ENCODE assay signal across 8 mouse cellular contexts in the genomic region with DNA sequence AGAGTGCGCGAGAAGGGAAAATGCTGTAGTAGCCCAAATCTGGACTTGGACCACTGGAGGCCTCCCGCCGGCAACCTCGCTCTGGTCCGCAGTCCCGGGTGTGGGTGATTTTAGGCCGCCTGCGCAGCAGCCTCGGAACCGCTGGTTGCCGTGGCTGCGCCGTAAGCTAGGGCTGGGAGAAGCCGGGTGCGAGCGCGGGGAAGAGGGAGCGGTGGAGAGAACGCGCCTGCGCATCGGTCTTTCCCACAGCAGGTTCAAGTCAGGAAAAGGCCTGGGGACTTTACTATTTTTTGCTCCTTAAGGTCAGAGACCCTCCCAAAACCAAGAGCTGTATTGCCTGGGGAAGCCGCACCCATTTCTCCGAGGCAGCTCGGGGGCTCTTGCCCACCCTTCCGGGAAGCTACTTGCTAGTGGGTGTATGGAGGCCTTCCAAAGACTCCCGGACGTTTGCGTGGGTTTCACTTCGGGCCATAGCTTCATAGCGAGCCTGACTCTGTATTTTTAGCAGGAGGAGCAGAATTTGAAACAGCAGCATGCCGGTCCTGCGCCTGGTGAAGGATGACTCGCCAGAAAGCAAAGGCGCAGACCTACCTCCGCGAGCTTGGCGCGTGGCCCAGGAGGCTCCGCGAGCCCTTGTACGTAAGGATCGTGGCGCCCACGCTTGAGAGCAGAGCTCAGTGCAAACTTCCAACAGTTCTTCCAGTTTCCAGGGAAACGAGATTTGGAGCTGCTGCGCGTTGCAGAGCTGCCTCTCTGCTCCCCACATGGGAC. TPM values are rescaled to one million over a fixed set of nuclear protein-coding genes. Genes with fewer than 3 reads are reported as not detected.
DNase-seq lines count a peak whose midpoint lies in the region; ATAC-seq and TF ChIP-seq lines count a peak whose summit lies in the region.

No protein-coding gene starts in this region.

- H3K4me2 ChIP-seq in forebrain, embryonic 12.5 days = peak overlapping the region; percentile 58
- peak overlapping the region; percentile 52 for H3K4me2 ChIP-seq in lung, embryonic 14.5 days

- peaks cover 90% of the 10 kb centered on the region for H3K27me3 ChIP-seq in forebrain, embryonic 12.5 days
- peaks cover 88% of the 10 kb centered on the region for H3K27me3 ChIP-seq in lung, embryonic 14.5 days (ENCODE audit: insufficient read depth, low read length)

- no peak for TF ChIP-seq CTCF in brain, embryonic 14.5 days (IDR thresholded peaks at IDR 0.05; ENCODE audit: borderline replicate concordance, extremely low read depth, insufficient read depth, insufficient read length)
- no peak for TF ChIP-seq CTCF in lung, embryonic 14.5 days (IDR thresholded peaks at IDR 0.05; ENCODE audit: low read depth)

- H3K9me3 ChIP-seq in ES-E14 (ENCODE audit: control insufficient read depth, insufficient read depth, low read depth, low read length) = no peaks in the 10 kb centered on the region
- no peaks in the 10 kb centered on the region for H3K9me3 ChIP-seq in forebrain, embryonic 12.5 days
- no peaks in the 10 kb centered on the region for H3K9me3 ChIP-seq in lung, embryonic 14.5 days (ENCODE audit: low read depth, low read length)

- DNase-seq in ES-E14 (ENCODE audit: low read depth, low spot score) = peak; percentile 34
- DNase-seq in brain, embryonic 14.5 days (ENCODE audit: low read depth) = peak; percentile 65
- DNase-seq in heart, postnatal 4 days = peak; percentile 42
- peak; percentile 91 for DNase-seq in layer of hippocampus, adult 9-11 months
- DNase-seq in lung, embryonic 14.5 days = peak; percentile 67
- peak; percentile 22 for DNase-seq in ovary, adult 18-20 months (ENCODE audit: low spot score)
- no peak for DNase-seq in T-cell, adult 2 months (ENCODE audit: low spot score)

- H3K4me1 ChIP-seq in ES-E14 (ENCODE audit: control insufficient read depth in 2 of 2, insufficient read depth in 2 of 2, low read length in 2 of 2, poor library complexity in 1 of 2) = peaks cover 0 to 2% of the 10 kb centered on the region in 2 experiments; a peak in 1 of 4 replicates
- H3K4me1 ChIP-seq in forebrain, embryonic 12.5 days = peaks cover 25% of the 10 kb centered on the region
- peaks cover 11% of the 10 kb centered on the region; the same call in 1 of the 2 replicates for H3K4me1 ChIP-seq in lung, embryonic 14.5 days (ENCODE audit: insufficient read depth)

- WGBS in forebrain, embryonic 12.5 days = under 1% methylated on average over 49 of the region's 49 CpGs
- WGBS in lung, embryonic 14.5 days = under 1% methylated on average over 49 of the region's 49 CpGs

- H3K9ac ChIP-seq in ES-E14 (ENCODE audit: insufficient read depth, low read depth, low read length, poor library complexity, severe bottlenecking) = 0 out of 2 replicates have a peak overlapping the region, but pooled peaks have one; percentile 6
- H3K9ac ChIP-seq in forebrain, embryonic 12.5 days = no peak overlapping the region
- H3K9ac ChIP-seq in lung, embryonic 14.5 days = no peak overlapping the region

- ATAC-seq in forebrain, embryonic 12.5 days (ENCODE audit: low FRiP score) = no peak
- no peak for ATAC-seq in lung, embryonic 14.5 days (ENCODE audit: insufficient read depth)

- in situ Hi-C loops in ES-E14 (cut with MboI; ENCODE audit: low sequenced_read_pairs in 2 of 2, unreplicated experiment in 2 of 2) = no loop called here

- no peak for TF ChIP-seq POLR2A in brain, embryonic 14.5 days (IDR thresholded peaks at IDR 0.05; ENCODE audit: borderline replicate concordance, extremely low read depth, insufficient read depth, insufficient read length, poor library complexity, severe bottlenecking)

- peak overlapping the region; percentile 15 to 32; a peak in 3 of 4 replicates for H3K4me3 ChIP-seq in ES-E14 (ENCODE audit: insufficient read depth in 1 of 2, low read depth in 1 of 2, low read length in 2 of 2, poor library complexity in 1 of 2, severe bottlenecking in 1 of 2)
- peak overlapping the region; percentile 33 for H3K4me3 ChIP-seq in forebrain, embryonic 12.5 days (replicated peaks)
- peak overlapping the region; percentile 50 for H3K4me3 ChIP-seq in lung, embryonic 14.5 days (ENCODE audit: low read depth, low read length)

- no peaks in the 10 kb centered on the region for H3K36me3 ChIP-seq in ES-E14 (ENCODE audit: control insufficient read depth, insufficient read depth, low read length, poor library complexity, severe bottlenecking)
- no peaks in the 10 kb centered on the region for H3K36me3 ChIP-seq in forebrain, embryonic 12.5 days (replicated peaks)
- no peaks in the 10 kb centered on the region for H3K36me3 ChIP-seq in lung, embryonic 14.5 days (ENCODE audit: insufficient read depth)

- H3K27ac ChIP-seq in ES-E14 (ENCODE audit: insufficient read depth, low read depth, low read length, poor library complexity, severe bottlenecking) = no peak overlapping the region
- no peak overlapping the region for H3K27ac ChIP-seq in forebrain, embryonic 12.5 days
- no peak overlapping the region for H3K27ac ChIP-seq in lung, embryonic 14.5 days (ENCODE audit: low read depth)

TF ChIP-seq in ES-E14, 5 proteins besides CTCF, POLR2A, EP300 and RAD21:
- no peak for TF ChIP-seq MAFK (IDR thresholded peaks at IDR 0.05; ENCODE audit: insufficient read depth, low read depth, low read length)
- no peak for TF ChIP-seq ZC3H11A (IDR thresholded peaks at IDR 0.05; ENCODE audit: borderline replicate concordance, low read depth, low read length)
- TF ChIP-seq HCFC1 (IDR thresholded peaks at IDR 0.05; ENCODE audit: borderline replicate concordance, insufficient read depth, low read length) = no peak
- no peak for TF ChIP-seq ZNF384 (IDR thresholded peaks at IDR 0.05; ENCODE audit: low read depth, low read length)
- TF ChIP-seq CHD2 (IDR thresholded peaks at IDR 0.05; ENCODE audit: low read depth, low read length) = no peak
TF ChIP-seq in ES-E14: peak in this region for 0.

RNA-seq across cellular contexts. Expression of a gene that starts 1.3 kb away (rescaled TPM):
- 0.16 and 0.45 TPM in 2 replicates for total RNA-seq in ES-E14 (2012; rRNA removed)
- 10.4 and 13.5 TPM in 2 replicates for polyA plus RNA-seq in brain, embryonic 14.5 days (2012; rRNA removed)
- 0.10 TPM in 1 of 2 replicates, not detected in the other for polyA plus RNA-seq in forebrain, embryonic 12.5 days (2016; fragmentation: Nextera tagmentation; extraction: Ambion mirVana)
- total RNA-seq in heart, postnatal 4 days (2021) = under 1 TPM in 1 of 2 experiments, not detected in 1; 0.32 TPM
- not detected in 2 replicates for polyA plus RNA-seq in lung, embryonic 14.5 days (2014; fragmentation: Nextera tagmentation; extraction: Ambion mirVana)

RNA-seq across cellular contexts. Expression of a gene that starts 19.2 kb away (rescaled TPM):
- 0.04 and 0.16 TPM in 2 replicates for total RNA-seq in ES-E14 (2012; rRNA removed)
- not detected in 2 replicates for polyA plus RNA-seq in brain, embryonic 14.5 days (2012; rRNA removed)
- 0.17 TPM in 1 of 2 replicates, not detected in the other for polyA plus RNA-seq in forebrain, embryonic 12.5 days (2016; fragmentation: Nextera tagmentation; extraction: Ambion mirVana)
- total RNA-seq in heart, postnatal 4 days (2021) = not detected
- polyA plus RNA-seq in lung, embryonic 14.5 days (2014; fragmentation: Nextera tagmentation; extraction: Ambion mirVana) = 0.12 and 0.26 TPM in 2 replicates

RNA-seq across cellular contexts. Expression of a gene that starts 56.6 kb away (rescaled TPM):
- total RNA-seq in ES-E14 (2012; rRNA removed) = 17.8 and 21.8 TPM in 2 replicates
- 5.8 and 6.0 TPM in 2 replicates for polyA plus RNA-seq in brain, embryonic 14.5 days (2012; rRNA removed)
- 7.3 and 8.3 TPM in 2 replicates for polyA plus RNA-seq in forebrain, embryonic 12.5 days (2016; fragmentation: Nextera tagmentation; extraction: Ambion mirVana)
- 1 to 10 TPM; 4.6 to 4.8 TPM for total RNA-seq in heart, postnatal 4 days (2021)
- 3.4 and 3.5 TPM in 2 replicates for polyA plus RNA-seq in lung, embryonic 14.5 days (2014; fragmentation: Nextera tagmentation; extraction: Ambion mirVana)

Comparison
In these comparisons a context has a peak if more than half of its experiments do, and no peak if none do; other contexts are left out.
1. RNA of a gene that starts 1.3 kb away (polyA plus RNA-seq): 10.4 to 13.5 TPM in brain, embryonic 14.5 days; 0.10 TPM in forebrain, embryonic 12.5 days and not detected in lung, embryonic 14.5 days; every median in the first group is over 10 times any median in the second.
2. Peak in every context shown above with its lines, with median percentiles within 50 percentile points of each other: H3K4me3 ChIP-seq.